Mouse (Mus musculus) lung, postnatal 14 days (tissue): ENCODE data around the gene BC029722.
A peak's percentile ranks its signal among the peaks of the same experiment; 100 is the strongest.

Experiments
- DNase-seq: peaks from one replicate; pipeline ENCODE4 v3.0.0; 2021

The BC029722 gene

DNA sequence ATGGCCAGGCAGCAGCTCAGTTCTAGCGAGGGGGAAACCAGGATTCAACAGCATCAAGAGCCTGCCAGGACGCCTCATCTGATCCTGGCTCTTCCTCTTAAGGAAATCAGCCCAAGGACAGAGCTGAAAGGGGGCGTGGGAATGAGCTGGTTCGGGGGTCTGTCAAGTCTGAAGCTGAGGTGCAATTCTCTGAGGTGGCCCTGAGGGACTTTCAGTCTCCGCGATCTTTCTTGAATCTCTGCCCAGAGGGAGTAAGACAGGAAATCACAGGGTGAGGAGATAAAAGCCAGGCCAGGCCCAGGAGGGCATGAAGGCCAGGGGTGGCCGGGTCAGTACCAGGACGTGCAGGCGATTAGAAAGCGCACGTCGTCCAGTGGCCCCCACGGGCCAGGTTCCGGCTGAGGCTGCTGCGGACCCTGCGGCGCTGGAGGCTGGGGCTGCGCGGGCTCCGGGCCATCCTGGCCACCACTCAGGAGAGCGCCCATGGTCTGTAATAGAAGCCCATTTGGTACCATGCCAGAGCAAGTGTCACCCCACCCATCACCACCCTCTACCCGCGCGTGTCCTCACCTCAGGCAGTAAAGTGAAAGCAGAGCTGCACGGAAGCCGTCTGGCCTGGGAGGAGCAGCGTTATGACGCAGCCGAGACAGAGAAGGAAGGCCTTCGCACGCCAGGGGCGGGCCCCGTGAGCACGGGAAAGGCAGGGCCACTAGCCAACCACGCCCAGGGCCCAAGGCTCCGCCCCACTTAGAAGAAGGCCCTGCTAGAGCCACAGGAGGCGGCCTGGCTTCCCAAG lies 432 bp downstream of the BC029722 start:
- peak; percentile 95 for DNase-seq

GRCm38 (mm10) chr2:155817301-155818245 lies 1.7 kb downstream of the BC029722 start:
- DNase-seq = no peak

- DNase-seq = no peak
Observed at GRCm38 (mm10) chr2:155816179-155816578, 3.0 kb downstream of the BC029722 start.

GRCm38 (mm10) chr2:155814829-155815228 lies 4.4 kb downstream of the BC029722 start:
- no peak for DNase-seq

GRCm38 (mm10) chr2:155812637-155813036 lies 6.6 kb downstream of the BC029722 start:
- DNase-seq = no peak

GRCm38 (mm10) chr2:155811821-155812396 lies 7.3 kb downstream of the BC029722 start:
- peak; percentile 84 for DNase-seq

GRCm38 (mm10) chr2:155809620-155810019 lies 9.6 kb downstream of the BC029722 start:
- no peak for DNase-seq

GRCm38 (mm10) chr2:155807408-155807807 lies 11.8 kb downstream of the BC029722 start:
- no peak for DNase-seq

DNA sequence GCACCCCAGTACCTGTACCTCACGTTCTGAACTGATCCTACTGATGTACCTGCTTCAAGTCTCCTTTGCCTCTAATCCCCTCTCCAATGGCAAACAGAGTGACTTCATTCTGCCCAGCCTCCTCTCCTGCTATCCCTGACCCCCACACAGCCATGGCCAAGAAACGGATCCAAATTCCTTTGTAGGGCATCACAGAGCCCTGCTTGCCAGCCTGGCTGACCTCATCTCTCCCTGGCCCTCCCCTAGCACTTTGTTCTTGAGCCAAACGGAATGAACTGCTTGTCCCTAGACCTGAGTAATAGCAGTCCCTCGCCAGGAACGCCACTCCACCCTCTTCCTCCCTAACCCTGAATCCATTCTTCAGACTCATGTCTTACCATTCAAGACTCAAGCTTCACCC lies 12.7 kb downstream of the BC029722 start:
- DNase-seq = peak; percentile 29

DNA sequence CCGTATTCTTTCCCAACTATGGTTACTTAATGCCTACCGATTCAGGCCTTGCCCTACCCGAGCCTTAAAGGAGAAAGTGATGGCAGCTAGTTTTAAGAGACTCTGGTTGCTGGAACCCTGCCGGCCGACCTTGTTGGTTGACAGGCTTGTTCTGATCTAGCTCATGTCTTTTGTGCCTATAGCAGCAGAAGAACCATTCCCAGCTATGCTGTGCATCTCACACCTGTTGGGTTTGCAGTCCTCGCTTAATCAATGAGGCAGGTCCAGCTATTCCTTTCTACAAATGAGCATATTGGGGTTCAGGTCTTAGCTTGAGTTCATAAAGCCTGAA lies 13.3 kb downstream of the BC029722 start:
- no peak for DNase-seq

DNA sequence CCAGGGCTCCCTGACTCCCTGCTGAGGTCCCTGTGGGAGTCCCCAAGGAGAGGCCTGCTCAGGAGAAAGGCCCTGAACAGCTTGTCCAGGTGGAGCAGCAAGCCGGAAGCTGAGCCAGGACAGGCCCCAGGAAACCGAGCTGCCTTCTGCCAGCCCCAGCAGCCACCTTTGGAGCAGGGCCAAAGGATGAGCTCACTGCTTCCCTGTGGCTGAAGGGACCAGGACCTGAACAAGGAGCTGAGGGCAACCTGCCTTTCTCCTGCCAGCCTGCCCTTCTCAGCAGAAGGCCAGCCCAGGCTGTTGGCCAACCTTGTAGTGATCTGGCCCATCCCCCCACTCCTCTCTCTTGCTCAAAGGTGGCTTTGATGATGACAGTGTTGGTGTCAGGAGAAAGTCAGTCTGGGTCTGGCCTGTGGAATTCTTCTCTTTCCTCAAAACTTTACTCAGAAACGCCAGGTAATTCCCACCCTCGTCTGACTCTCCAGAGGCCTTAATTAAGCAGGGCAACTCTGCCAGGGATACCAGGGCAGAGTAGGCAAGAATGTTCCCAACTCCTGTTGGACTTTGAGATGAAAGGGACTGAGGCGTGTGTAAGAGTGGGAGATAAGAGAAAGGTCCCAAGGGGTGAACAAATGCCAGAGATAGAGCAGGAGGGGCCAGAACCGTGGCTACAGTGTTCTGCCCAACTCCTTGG lies 13.8 kb downstream of the BC029722 start:
- DNase-seq = peak; percentile 48

GRCm38 (mm10) chr2:155804053-155804452 lies 15.2 kb downstream of the BC029722 start:
- no peak for DNase-seq

GRCm38 (mm10) chr2:155802761-155803160 lies 16.5 kb downstream of the BC029722 start:
- DNase-seq = no peak

- no peak for DNase-seq
Observed at GRCm38 (mm10) chr2:155798613-155799012, 20.6 kb downstream of the BC029722 start.

GRCm38 (mm10) chr2:155794674-155795445 lies 24.4 kb downstream of the BC029722 start:
- no peak for DNase-seq

DNA sequence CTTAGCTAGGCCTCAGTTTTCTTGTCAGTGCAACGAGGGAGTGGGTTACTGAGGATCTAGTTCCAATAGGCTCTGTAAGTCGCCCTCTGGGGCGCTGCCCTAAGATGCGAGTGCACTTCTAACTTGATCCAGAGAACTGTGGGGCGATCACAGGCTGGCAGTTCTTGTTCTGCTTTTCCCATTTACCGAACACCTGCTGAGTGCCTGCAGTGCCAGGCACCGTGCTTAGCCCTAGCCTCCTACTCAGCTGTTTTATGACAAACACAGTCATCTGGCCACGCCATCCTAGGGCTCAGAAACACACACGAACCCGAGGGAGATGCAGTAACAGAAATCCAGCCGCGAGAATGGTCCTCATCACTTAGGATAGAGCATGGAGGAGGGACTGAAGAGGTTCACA lies 26.3 kb downstream of the BC029722 start:
- no peak for DNase-seq

- no peak for DNase-seq
Observed at GRCm38 (mm10) chr2:155787949-155788931, 31.0 kb downstream of the BC029722 start.

- no peak for DNase-seq
Observed at GRCm38 (mm10) chr2:155786905-155787304, 32.3 kb downstream of the BC029722 start.

GRCm38 (mm10) chr2:155784534-155784933 lies 34.7 kb downstream of the BC029722 start:
- DNase-seq = no peak

GRCm38 (mm10) chr2:155779506-155779905 lies 39.7 kb downstream of the BC029722 start:
- no peak for DNase-seq

DNA sequence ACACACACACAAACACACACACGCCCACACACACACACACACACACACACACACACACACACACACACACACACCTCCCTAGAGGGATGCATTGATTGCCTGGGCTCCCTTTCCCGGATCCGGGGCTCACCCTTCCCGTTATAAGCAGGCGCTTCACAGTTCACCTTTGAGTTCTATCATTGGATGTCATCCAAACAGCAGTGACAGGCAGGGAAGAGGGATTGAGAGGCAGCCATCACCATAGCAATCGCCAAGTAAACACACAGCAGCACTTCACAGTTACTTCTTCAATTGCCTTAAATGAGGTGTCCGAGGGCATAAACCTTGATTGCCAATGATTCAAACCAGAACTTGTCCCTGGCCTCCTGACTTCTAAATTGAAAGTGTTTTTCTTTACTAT lies 40.2 kb downstream of the BC029722 start:
- no peak for DNase-seq
